Mouse (Mus musculus) hindbrain, postnatal 0 days (tissue): ENCODE measurements at regions not wholly inside any gene's neighbourhood (a gene's known extent, or its start where the extent isn't known, plus 50 kb on each side); places are given as distances from the start of the nearest gene placed in this dataset.

Experiments used
- ATAC-seq: fragments of 200-750 bp; cut with Nextera tagmentation; 2 replicates; pipeline ENCODE4 v1.8.0; 2017; ENCODE audit warnings: mild to moderate bottlenecking, moderate TSS enrichment, moderate library complexity
- DNase-seq: peaks from one replicate; pipeline ENCODE4 v3.0.0-alpha.2; 2015; ENCODE audit warnings: low spot score
- H3K27ac ChIP-seq: fragments of 300-500 bp; sonication (generic); 2 replicates; pipeline ENCODE4 v1.5.1; 2014; ENCODE audit warnings: mild to moderate bottlenecking
- H3K27me3 ChIP-seq: fragments of 300-500 bp; sonication (generic); 2 replicates; pipeline ENCODE4 v1.6.1; 2014; ENCODE audit warnings: low read length, mixed read lengths; ENCODE audit not compliant: insufficient read depth
- H3K36me3 ChIP-seq: fragments of 300-500 bp; sonication (generic); 2 replicates; pipeline ENCODE4 v1.6.1; 2014; ENCODE audit warnings: low read length, mixed read lengths; ENCODE audit not compliant: insufficient read depth
- H3K4me1 ChIP-seq: fragments of 300-500 bp; sonication (generic); 2 replicates; pipeline ENCODE4 v1.6.1; 2014; ENCODE audit warnings: antibody characterized with exemption, low read length, mixed read lengths; ENCODE audit not compliant: insufficient read depth
- H3K4me2 ChIP-seq: fragments of 300-500 bp; sonication (generic); 2 replicates; pipeline ENCODE4 v1.6.1; 2014; ENCODE audit warnings: low read depth, mild to moderate bottlenecking, low read length, moderate library complexity, mixed read lengths
- H3K4me3 ChIP-seq: fragments of 300-500 bp; sonication (generic); 2 replicates; pipeline ENCODE4 v1.5.1; 2014; ENCODE audit warnings: low read length
- H3K9ac ChIP-seq: fragments of 300-500 bp; sonication (generic); replicated peaks from 2 replicates; pipeline ENCODE4 v1.6.1; 2014; ENCODE audit warnings: mild to moderate bottlenecking, low read length, moderate library complexity, mixed read lengths
- H3K9me3 ChIP-seq: fragments of 300-500 bp; sonication (generic); 2 replicates; pipeline ENCODE4 v1.6.1; 2016; ENCODE audit warnings: low read length, mixed read lengths
- CTCF ChIP-seq: IDR thresholded peaks from 2 replicates; pipeline ENCODE4 v1.5.1; 2016; ENCODE audit warnings: antibody characterized with exemption, control low read depth, low read depth
- WGBS: fragments of 180-500 bp; shearing (Covaris S2); extraction: QIAGEN DNeasy Blood & Tissue Kit; methylation state at CpG from one replicate; pipeline ENCODE4 v1.1.7; 2014; 5-methylcytosine and 5-hydroxymethylcytosine counted together

- no peak for TF ChIP-seq CTCF
- DNase-seq (no peak), ATAC-seq (no peak)
- 93% methylated on average over 5 of the region's 5 CpGs for WGBS
- Histone ChIP-seq H3K27me3 (no peaks in the 10 kb centered on the region), H3K4me2 (no peak overlapping the region), H3K27ac (no peak overlapping the region), H3K4me3 (no peak overlapping the region), H3K9me3 (no peaks in the 10 kb centered on the region), H3K4me1 (no peaks in the 10 kb centered on the region), H3K9ac (no peak overlapping the region), H3K36me3 (no peaks in the 10 kb centered on the region)
Measured at GRCm38 (mm10) chr8:91878886-91879285, 77.0 kb upstream of the Irx3 start.

DNA sequence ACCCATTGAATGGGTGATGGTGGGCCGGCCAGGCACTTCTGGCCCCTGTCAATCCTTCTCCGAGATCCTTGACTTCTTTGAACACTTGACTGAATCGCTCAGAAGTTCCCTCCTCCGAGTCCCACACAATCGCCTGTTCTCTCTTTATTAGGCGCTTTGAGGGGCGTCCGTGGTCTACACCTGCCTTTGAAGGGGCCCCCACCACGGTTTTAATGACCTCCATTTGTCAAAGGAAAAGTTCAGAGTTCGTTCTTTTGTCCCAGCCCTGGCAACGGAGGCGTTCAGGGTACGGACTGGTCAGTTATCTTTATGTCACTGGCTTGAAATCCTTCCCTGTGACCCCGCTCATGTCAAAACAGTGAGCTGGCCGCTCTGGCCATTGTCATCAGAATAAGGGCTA is 74.3 kb upstream of the Irx3 start:
- 21% methylated on average over 15 of the region's 15 CpGs for WGBS
- DNase-seq (no peak), ATAC-seq (no peak)
- Histone ChIP-seq H3K27me3 (no peaks in the 10 kb centered on the region), H3K4me1 (peaks cover 7% of the 10 kb centered on the region; the same call in 1 of the 2 replicates), H3K27ac (no peak overlapping the region), H3K9me3 (no peaks in the 10 kb centered on the region), H3K9ac (no peak overlapping the region), H3K36me3 (no peaks in the 10 kb centered on the region), H3K4me2 (no peak overlapping the region), H3K4me3 (no peak overlapping the region)
- TF ChIP-seq CTCF, result no peak

DNA sequence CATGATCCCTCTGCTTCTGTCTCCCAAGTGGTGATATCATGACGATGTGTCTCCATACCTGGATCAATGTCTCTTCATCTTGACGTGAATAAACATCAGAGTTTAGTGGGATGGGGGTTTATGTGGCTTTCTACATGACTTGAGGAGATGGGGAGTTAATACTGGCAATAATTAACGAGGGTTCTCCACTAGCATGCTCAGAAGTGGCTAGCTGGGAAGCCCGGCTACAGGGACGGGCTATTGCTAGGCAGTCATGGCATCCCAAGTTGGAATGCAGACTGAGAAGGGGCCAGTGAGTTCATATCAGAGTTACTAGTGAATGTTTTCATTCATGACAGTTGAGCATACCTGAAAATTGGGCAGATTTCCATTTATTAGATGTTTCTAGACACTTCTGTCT is 71.4 kb upstream of the Irx3 start:
- no peaks in the 10 kb centered on the region for H3K27me3 ChIP-seq
- H3K9ac ChIP-seq, result no peak overlapping the region
- no peak overlapping the region for H3K4me3 ChIP-seq
- DNase-seq, result no peak
- no peak overlapping the region for H3K4me2 ChIP-seq
- no peak for TF ChIP-seq CTCF
- no peaks in the 10 kb centered on the region for H3K36me3 ChIP-seq
- peaks cover 7% of the 10 kb centered on the region; the same call in 1 of the 2 replicates for H3K4me1 ChIP-seq
- WGBS, result 48% methylated on average over 5 of the region's 5 CpGs
- no peak overlapping the region for H3K27ac ChIP-seq
- no peak for ATAC-seq
- H3K9me3 ChIP-seq, result no peaks in the 10 kb centered on the region

GRCm38 (mm10) chr8:91872278-91873115 is 70.6 kb upstream of the Irx3 start:
- Histone ChIP-seq H3K27me3 (no peaks in the 10 kb centered on the region), H3K27ac (no peak overlapping the region), H3K4me2 (peak overlapping the region; percentile 51), H3K4me3 (0 out of 2 replicates have a peak overlapping the region, but pooled peaks have one; percentile 11), H3K36me3 (no peaks in the 10 kb centered on the region), H3K9ac (no peak overlapping the region), H3K9me3 (no peaks in the 10 kb centered on the region), H3K4me1 (peaks cover 7% of the 10 kb centered on the region; the same call in 1 of the 2 replicates)
- peak; percentile 11; the same call in 1 of the 2 replicates for TF ChIP-seq CTCF
- DNase-seq, result peak; percentile 43
- WGBS, result 8% methylated on average over 29 of the region's 29 CpGs
- ATAC-seq, result peak; percentile 40; the same call in 1 of the 2 replicates

- no peak for TF ChIP-seq CTCF
- H3K9me3 ChIP-seq, result no peaks in the 10 kb centered on the region
- no peak overlapping the region for H3K4me3 ChIP-seq
- H3K27ac ChIP-seq, result no peak overlapping the region
- H3K9ac ChIP-seq, result no peak overlapping the region
- H3K4me1 ChIP-seq, result no peaks in the 10 kb centered on the region
- ATAC-seq, result no peak
- WGBS, result 40% methylated on average over 7 of the region's 7 CpGs
- H3K36me3 ChIP-seq, result no peaks in the 10 kb centered on the region
- H3K4me2 ChIP-seq, result no peak overlapping the region
- no peak for DNase-seq
- no peaks in the 10 kb centered on the region; the same call in 1 of the 2 replicates for H3K27me3 ChIP-seq
Measured at GRCm38 (mm10) chr8:91867069-91867468, 65.2 kb upstream of the Irx3 start.

- H3K27ac ChIP-seq, result no peak overlapping the region
- WGBS, result 49% methylated on average over 7 of the region's 7 CpGs
- no peak overlapping the region for H3K9ac ChIP-seq
- H3K27me3 ChIP-seq, result no peaks in the 10 kb centered on the region; the same call in 1 of the 2 replicates
- H3K9me3 ChIP-seq, result no peaks in the 10 kb centered on the region
- no peak for ATAC-seq
- no peaks in the 10 kb centered on the region for H3K4me1 ChIP-seq
- no peaks in the 10 kb centered on the region for H3K36me3 ChIP-seq
- H3K4me3 ChIP-seq, result no peak overlapping the region
- no peak for DNase-seq
- no peak overlapping the region for H3K4me2 ChIP-seq
- TF ChIP-seq CTCF, result no peak
Measured at GRCm38 (mm10) chr8:91866076-91866475, 64.2 kb upstream of the Irx3 start.

- no peak overlapping the region for H3K4me3 ChIP-seq
- no peaks in the 10 kb centered on the region for H3K9me3 ChIP-seq
- no peak overlapping the region for H3K4me2 ChIP-seq
- no peak for DNase-seq
- WGBS, result 25% methylated on average over 10 of the region's 10 CpGs
- no peak overlapping the region for H3K27ac ChIP-seq
- ATAC-seq, result no peak
- no peak overlapping the region for H3K9ac ChIP-seq
- H3K36me3 ChIP-seq, result no peaks in the 10 kb centered on the region
- no peaks in the 10 kb centered on the region; the same call in 1 of the 2 replicates for H3K27me3 ChIP-seq
- no peak for TF ChIP-seq CTCF
- no peaks in the 10 kb centered on the region for H3K4me1 ChIP-seq
Measured at GRCm38 (mm10) chr8:91865361-91865760, 63.5 kb upstream of the Irx3 start.
